Comparison of ENCODE assay signal across 12 mouse cellular contexts in the genomic region with DNA sequence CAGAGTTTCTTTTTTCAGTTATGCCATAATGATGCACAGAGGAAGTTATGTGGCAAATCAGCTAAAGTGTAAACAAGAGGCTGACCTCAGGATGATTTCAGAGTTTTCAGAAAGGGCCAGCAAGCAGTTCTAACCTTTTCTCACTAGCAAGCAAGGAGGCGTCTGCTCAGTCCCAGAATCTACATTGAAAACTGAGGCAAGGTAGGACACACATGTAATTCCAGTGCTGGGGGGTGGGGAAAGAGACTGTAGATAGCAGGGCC.
DNase-seq lines count a peak whose midpoint lies in the region; ATAC-seq and TF ChIP-seq lines count a peak whose summit lies in the region.
"Had no signal": no experiment of that assay in that cellular context is flagged by ENCODE, and none has a peak within 500 bp of the region (broad histone marks: within the 10 kb centered on the region; RNA-seq: fewer than 3 reads in every experiment).

No protein-coding gene starts in this region.

- WGBS in heart, embryonic 12.5 days: 66% methylated on average over 1 of the region's 1 CpGs
- WGBS in lung, embryonic 16.5 days: 35% methylated on average over 1 of the region's 1 CpGs
- WGBS in lung, adult 2 months: 39% methylated on average over 1 of the region's 1 CpGs
- WGBS in liver, embryonic 11.5 days: 67% methylated on average over 1 of the region's 1 CpGs
- 40% methylated on average over 1 of the region's 1 CpGs for WGBS in stomach, embryonic 16.5 days

- ATAC-seq in heart, embryonic 12.5 days (ENCODE audit: insufficient number of reproducible peaks, low FRiP score): no peak
- ATAC-seq in lung, embryonic 16.5 days (ENCODE audit: low read depth): no peak
- ATAC-seq in liver, embryonic 11.5 days (replicated peaks; ENCODE audit: low FRiP score): no peak
- ATAC-seq in stomach, embryonic 16.5 days (ENCODE audit: insufficient read depth, low FRiP score): no peak
- no peak for ATAC-seq in erythroid progenitor cell, adult 5-6 weeks (replicated peaks; ENCODE audit: low FRiP score, poor library complexity, severe bottlenecking)
- ATAC-seq: forebrain, postnatal 0 days had no signal

- H3K9me3 ChIP-seq in heart, embryonic 12.5 days (replicated peaks): no peaks in the 10 kb centered on the region
- H3K9me3 ChIP-seq in lung, embryonic 16.5 days (ENCODE audit: control insufficient read depth, low read length): no peaks in the 10 kb centered on the region
- no peaks in the 10 kb centered on the region for H3K9me3 ChIP-seq in liver, embryonic 11.5 days (ENCODE audit: control insufficient read depth, low read length)
- no peaks in the 10 kb centered on the region for H3K9me3 ChIP-seq in stomach, embryonic 16.5 days (replicated peaks; ENCODE audit: control insufficient read depth, low read length)

- intact Hi-C loops in heart, postnatal 25 days (cut with DNase I): loop anchor here (5.0 kb wide), 1 partner anchor 40 kb away; no protein-coding TSS in a partner anchor

- no peak for TF ChIP-seq CTCF in lung, adult 2 months (IDR thresholded peaks at IDR 0.05; ENCODE audit: insufficient read depth, low read length)

- H3K27ac ChIP-seq in heart, embryonic 12.5 days (ENCODE audit: poor library complexity, severe bottlenecking): 0 out of 2 replicates have a peak overlapping the region, but pooled peaks have one; percentile 44
- H3K27ac ChIP-seq in lung, embryonic 16.5 days (ENCODE audit: low read length): peak overlapping the region; percentile 66
- H3K27ac ChIP-seq in liver, embryonic 11.5 days (ENCODE audit: low read depth, low read length): 0 out of 2 replicates have a peak overlapping the region, but pooled peaks have one; percentile 25
- peak overlapping the region; percentile 38 for H3K27ac ChIP-seq in stomach, embryonic 16.5 days (ENCODE audit: low read length)

- no peaks in the 10 kb centered on the region for H3K27me3 ChIP-seq in heart, embryonic 12.5 days (replicated peaks)
- no peaks in the 10 kb centered on the region for H3K27me3 ChIP-seq in lung, embryonic 16.5 days (ENCODE audit: control insufficient read depth, insufficient read depth, low read depth, low read length)
- H3K27me3 ChIP-seq in liver, embryonic 11.5 days (replicated peaks; ENCODE audit: control insufficient read depth, insufficient read depth, low read length): no peaks in the 10 kb centered on the region
- H3K27me3 ChIP-seq in stomach, embryonic 16.5 days (ENCODE audit: control insufficient read depth, insufficient read depth, low read length): no peaks in the 10 kb centered on the region

- H3K4me2 ChIP-seq in heart, embryonic 12.5 days: no peak overlapping the region; the same call in 1 of the 2 replicates
- 0 out of 2 replicates have a peak overlapping the region, but pooled peaks have one; percentile 13 for H3K4me2 ChIP-seq in lung, embryonic 16.5 days (ENCODE audit: low read depth, low read length)
- H3K4me2 ChIP-seq in liver, embryonic 11.5 days: no peak overlapping the region
- H3K4me2 ChIP-seq in stomach, embryonic 16.5 days (ENCODE audit: low read depth, low read length): 0 out of 2 replicates have a peak overlapping the region, but pooled peaks have one; percentile 4
- H3K4me2 ChIP-seq: midbrain, embryonic 11.5 days had no signal

- H3K4me3 ChIP-seq in heart, embryonic 12.5 days: no peak overlapping the region
- H3K4me3 ChIP-seq in lung, embryonic 16.5 days (ENCODE audit: low read length): no peak overlapping the region
- no peak overlapping the region for H3K4me3 ChIP-seq in lung, adult 2 months (replicated peaks; ENCODE audit: extremely low read depth, low read depth, low read length)
- H3K4me3 ChIP-seq in liver, embryonic 11.5 days (ENCODE audit: low read depth, low read length): no peak overlapping the region
- H3K4me3 ChIP-seq in stomach, embryonic 16.5 days (replicated peaks; ENCODE audit: low read length): no peak overlapping the region

- H3K4me1 ChIP-seq in heart, embryonic 12.5 days (replicated peaks): peaks cover 56% of the 10 kb centered on the region
- peaks cover 38% of the 10 kb centered on the region for H3K4me1 ChIP-seq in lung, embryonic 16.5 days (replicated peaks; ENCODE audit: control insufficient read depth, insufficient read depth, low read length)
- peaks cover 21% of the 10 kb centered on the region for H3K4me1 ChIP-seq in lung, adult 2 months (ENCODE audit: control insufficient read depth, insufficient read depth, low read length)
- peaks cover 18% of the 10 kb centered on the region for H3K4me1 ChIP-seq in liver, embryonic 11.5 days (replicated peaks; ENCODE audit: control insufficient read depth, insufficient read depth, low read length)
- H3K4me1 ChIP-seq in stomach, embryonic 16.5 days (ENCODE audit: control insufficient read depth, insufficient read depth, low read length): peaks cover 37% of the 10 kb centered on the region

- peaks cover 17% of the 10 kb centered on the region for H3K36me3 ChIP-seq in heart, embryonic 12.5 days
- no peaks in the 10 kb centered on the region for H3K36me3 ChIP-seq in lung, embryonic 16.5 days (ENCODE audit: control insufficient read depth, insufficient read depth, low read length)
- no peaks in the 10 kb centered on the region for H3K36me3 ChIP-seq in liver, embryonic 11.5 days (ENCODE audit: control insufficient read depth, insufficient read depth, low read length)
- no peaks in the 10 kb centered on the region for H3K36me3 ChIP-seq in stomach, embryonic 16.5 days (ENCODE audit: control insufficient read depth, insufficient read depth, low read length)

- TF ChIP-seq POLR2A in lung, adult 2 months (IDR thresholded peaks at IDR 0.05; ENCODE audit: borderline replicate concordance, extremely low read depth, low read depth, low read length): no peak

- no peak for DNase-seq in heart, postnatal 25 days (ENCODE audit: low spot score)
- DNase-seq in lung, adult 2 months: no peak
- DNase-seq in liver, embryonic 11.5 days (ENCODE audit: low spot score): no peak
- DNase-seq in urinary bladder, postnatal 25 days (ENCODE audit: low spot score): no peak
- DNase-seq: B cell, adult 2 months; forebrain, postnatal 0 days; thymus, adult 2 months had no signal

- no peak overlapping the region for H3K9ac ChIP-seq in heart, embryonic 12.5 days
- peak overlapping the region; percentile 14; the same call in 1 of the 2 replicates for H3K9ac ChIP-seq in lung, embryonic 16.5 days (ENCODE audit: low read length)
- no peak overlapping the region for H3K9ac ChIP-seq in liver, embryonic 11.5 days (ENCODE audit: low read depth, low read length)
- no peak overlapping the region for H3K9ac ChIP-seq in stomach, embryonic 16.5 days (ENCODE audit: low read length)
- H3K9ac ChIP-seq: forebrain, postnatal 0 days had no signal

Comparison
In these comparisons a context has a peak if more than half of its experiments do, and no peak if none do; other contexts are left out.
1. H3K4me2 ChIP-seq: peak in lung, embryonic 16.5 days (single experiment) and stomach, embryonic 16.5 days (single experiment); none in heart, embryonic 12.5 days (single experiment) and liver, embryonic 11.5 days (single experiment).
2. Peak in every context shown above with its lines, with median percentiles within 50 percentile points of each other: H3K27ac ChIP-seq.